Mouse (Mus musculus) layer of hippocampus, adult 6 months (tissue): Measurements from ENCODE around the gene Car4. TPM values are rescaled to one million over a fixed set of nuclear protein-coding genes. Genes with fewer than 3 reads are reported as not detected.

Source experiments
- long read RNA-seq, 2 experiments: library from polyadenylated mRNA; unstranded; transcript quantifications; one replicate each; pipeline ENCODE4 v2.0.0; 2019 to 2020
- polyA plus RNA-seq: library from polyadenylated mRNA; unstranded; fragments of <200 nt; fragmentation: Nextera tagmentation; gene quantifications from 2 replicates; pipeline ENCODE4 v1.2.3, GENCODE M21; 2021

Gene Car4
- polyA plus RNA-seq, result 66.6 and 82.3 TPM in 2 replicates
- long read RNA-seq, experiment 1, transcript Car4-201 (8 exons, 1,256 nt), result major isoform, 80 of 89 reads
- long read RNA-seq, experiment 1, partial matches to known transcripts, result 3 of 89 reads
- long read RNA-seq, experiment 1, other reads (novel, unspliced or antisense), result 6 of 89 reads
- long read RNA-seq, experiment 2, transcript Car4-201 (8 exons, 1,256 nt), result major isoform, 82 of 100 reads
- long read RNA-seq, experiment 2, partial matches to known transcripts, result 1 of 100 reads
- long read RNA-seq, experiment 2, other reads (novel, unspliced or antisense), result 17 of 100 reads

DNA sequence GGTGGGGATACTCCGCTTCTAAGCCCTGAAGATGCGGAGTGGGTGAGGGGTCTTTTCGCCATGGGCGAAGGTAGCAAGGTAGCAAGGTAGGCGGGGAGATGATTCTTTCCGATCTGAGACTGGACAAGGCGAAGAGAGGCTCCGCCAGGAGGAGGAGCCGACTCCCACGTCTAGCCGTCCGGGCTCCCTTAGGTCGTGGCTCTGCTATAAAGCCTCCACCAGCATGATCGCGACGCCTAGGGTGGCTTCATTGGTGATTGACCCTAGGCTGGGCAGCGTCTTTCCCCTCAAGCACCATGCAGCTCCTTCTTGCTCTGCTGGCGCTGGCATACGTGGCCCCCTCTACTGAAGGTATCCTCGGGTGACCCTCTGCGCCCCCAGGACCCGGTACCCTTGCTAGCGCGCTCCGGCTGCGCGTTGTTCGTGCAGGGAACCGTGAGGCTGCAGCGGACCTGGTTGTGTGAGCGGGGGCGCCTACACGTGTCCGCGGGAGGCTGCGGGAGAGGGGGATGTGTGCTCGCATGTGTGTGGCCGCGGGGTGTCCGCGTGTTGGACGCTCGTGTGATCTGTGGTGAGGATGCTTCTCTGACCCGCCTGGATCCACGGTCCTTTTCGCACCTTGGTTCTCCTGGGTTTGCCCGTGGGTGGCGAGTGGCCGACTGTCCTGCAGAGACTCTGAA lies at the start of gene Car4:
Gene Car4 (plus strand): TSS at position 196 of the 680 bp plus-strand sequence.

DNA sequence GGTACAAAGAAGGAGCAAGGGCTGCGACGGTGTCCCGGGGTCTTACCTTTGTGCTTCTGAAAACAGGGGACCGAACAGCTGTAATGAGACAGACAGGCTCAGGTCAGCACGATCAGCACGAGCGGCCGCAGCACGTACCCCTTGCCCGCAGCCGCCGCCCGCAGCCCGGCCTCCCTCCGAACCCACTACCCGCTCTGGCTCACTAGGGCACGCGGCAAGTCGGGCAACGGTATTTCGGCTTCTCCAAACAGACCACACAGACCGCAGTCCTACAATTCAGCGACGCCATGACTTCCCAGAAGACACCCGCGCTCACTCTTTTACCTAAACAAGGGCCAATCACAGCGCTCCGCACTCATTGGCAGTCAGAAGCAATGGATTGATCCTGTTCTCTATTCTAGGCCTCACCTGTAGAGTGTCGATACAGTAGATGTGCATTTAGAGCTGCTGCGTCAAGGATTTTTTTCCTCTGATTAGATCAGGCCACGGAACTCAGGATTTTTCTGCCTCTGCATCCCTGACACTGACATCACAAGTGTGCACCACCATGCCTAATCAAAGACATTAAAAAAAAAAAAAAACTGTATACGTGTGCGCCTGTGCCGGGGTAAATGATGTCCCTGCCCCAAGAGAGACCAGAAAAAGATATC lies 41.4 kb upstream of the Car4 start, which contains the start of gene Znhit3:
Gene Znhit3 (minus strand): TSS at position 314 of the 650 bp plus-strand sequence.

Other genes starting within 250 kb of the Car4 start
- gene Mrm1, start 138.3 kb upstream of the Car4 start, polyA plus RNA-seq, result 7.1 and 9.0 TPM in 2 replicates
- gene Dhrs11, start 128.8 kb upstream of the Car4 start, polyA plus RNA-seq, result 3.9 and 4.3 TPM in 2 replicates
- 81.3 and 88.4 TPM in 2 replicates for gene Ggnbp2, start 87.0 kb upstream of the Car4 start, polyA plus RNA-seq
- 0.55 and 0.68 TPM in 2 replicates for gene Myo19, start 77.6 kb upstream of the Car4 start, polyA plus RNA-seq
- gene Pigw, start 77.5 kb upstream of the Car4 start, polyA plus RNA-seq, result 1.2 and 1.4 TPM in 2 replicates
- 90.2 and 91.0 TPM in 2 replicates for gene Znhit3, start 41.4 kb upstream of the Car4 start, polyA plus RNA-seq
- gene Usp32, start 182.4 kb downstream of the Car4 start, polyA plus RNA-seq, result 8.8 and 9.3 TPM in 2 replicates
- 0.30 and 0.54 TPM in 2 replicates for gene 1700125H20Rik, start 212.6 kb downstream of the Car4 start, polyA plus RNA-seq